Mouse (Mus musculus): ENCODE results near the gene Ltbp3. TPM values are rescaled to one million over a fixed set of nuclear protein-coding genes. Genes with fewer than 3 reads are reported as not detected.

Gene Ltbp3
- total RNA-seq (2021) = 100 to 1,000 TPM; 116 to 137 TPM
- long read RNA-seq, experiment 1, partial matches to known transcripts = 20 of 29 reads
- long read RNA-seq, experiment 1, other reads (novel, unspliced or antisense) = 8 of 29 reads
- long read RNA-seq, experiment 2, partial matches to known transcripts = 39 of 51 reads
- long read RNA-seq, experiment 2, other reads (novel, unspliced or antisense) = 10 of 51 reads

DNA sequence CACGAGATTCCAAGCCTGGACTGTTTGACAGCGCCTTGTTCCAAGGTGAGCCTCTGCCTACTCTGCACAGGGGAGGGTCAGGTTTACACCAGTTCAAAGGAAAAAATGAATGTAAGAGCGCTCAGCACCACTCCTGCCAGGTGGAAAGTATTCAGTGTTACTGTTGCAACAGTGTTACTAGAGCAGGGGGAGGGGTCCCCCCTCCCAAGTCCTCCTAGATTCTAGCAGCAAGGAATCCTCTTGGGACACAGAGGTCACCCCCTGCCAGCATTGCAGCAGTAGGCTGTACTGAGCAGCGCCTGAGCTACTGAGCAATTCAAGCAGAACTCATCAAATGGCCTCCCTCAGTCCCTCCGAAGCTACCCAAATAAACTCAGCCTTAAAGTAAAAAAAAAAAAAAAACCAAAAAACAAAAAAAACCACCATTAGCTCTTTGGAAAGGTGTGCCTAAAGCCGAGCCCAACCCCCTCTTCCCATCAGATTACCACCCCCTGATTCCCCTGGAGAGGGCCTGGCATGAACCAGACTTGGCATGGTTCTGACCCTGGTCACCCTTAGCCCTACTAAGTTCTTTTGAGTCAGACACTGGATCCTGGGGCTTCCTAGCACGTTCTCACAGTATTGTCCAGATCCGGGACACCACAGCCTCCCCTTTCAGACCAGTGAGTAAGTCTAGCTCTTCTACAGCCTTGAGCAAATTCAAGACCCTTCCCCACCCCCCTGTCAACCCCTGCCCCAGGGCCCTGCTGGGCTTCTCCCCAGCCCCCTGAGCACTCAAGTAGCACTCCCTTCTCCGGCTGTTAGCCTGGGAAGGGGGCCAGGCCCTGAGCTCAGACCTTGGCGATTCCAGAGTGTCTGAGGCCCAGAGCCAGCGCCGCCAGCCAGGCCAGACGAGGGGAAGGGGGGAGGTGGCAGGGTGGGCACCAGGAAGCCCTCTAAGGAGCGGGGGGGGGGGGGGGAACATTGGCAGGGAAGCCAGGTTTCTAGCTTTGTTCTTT lies at the start of gene Ltbp3:
TSS of gene Ltbp3 (plus strand) at position 585 of the 998 bp plus-strand sequence.
- DNase-seq (ENCODE audit: low spot score in 2 of 2) = peak; percentile 86 to 91

GRCm38 (mm10) chr19:5691601-5692000 lies 49.1 kb upstream of the Ltbp3 start:
- no peak for DNase-seq (ENCODE audit: low spot score in 2 of 2)

- no peak for DNase-seq (ENCODE audit: low spot score in 2 of 2)
Observed at GRCm38 (mm10) chr19:5692086-5692912, 48.4 kb upstream of the Ltbp3 start.

- DNase-seq (ENCODE audit: low spot score in 2 of 2) = no peak
Observed at GRCm38 (mm10) chr19:5692913-5693396, 47.7 kb upstream of the Ltbp3 start.

DNA sequence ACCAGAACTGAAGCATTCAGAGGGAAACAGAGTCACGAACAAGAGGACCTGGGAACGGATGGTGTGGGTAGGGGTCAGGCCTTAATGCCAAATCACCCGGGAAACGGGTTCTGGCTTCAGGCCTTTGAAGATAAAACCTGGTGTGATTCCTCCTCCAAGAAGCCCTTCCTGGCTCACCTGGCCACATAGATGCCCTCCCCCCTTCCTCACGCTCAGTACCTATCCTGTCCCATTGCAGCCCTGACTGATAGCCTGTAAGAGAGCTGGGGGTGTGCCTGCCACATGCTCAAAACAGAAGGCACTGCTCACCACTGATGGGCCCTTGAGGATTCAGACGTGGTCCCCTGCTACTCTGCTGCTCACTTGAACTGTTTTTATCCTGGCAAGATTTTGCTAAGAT lies 46.9 kb upstream of the Ltbp3 start:
- DNase-seq (ENCODE audit: low spot score in 2 of 2) = no peak

DNA sequence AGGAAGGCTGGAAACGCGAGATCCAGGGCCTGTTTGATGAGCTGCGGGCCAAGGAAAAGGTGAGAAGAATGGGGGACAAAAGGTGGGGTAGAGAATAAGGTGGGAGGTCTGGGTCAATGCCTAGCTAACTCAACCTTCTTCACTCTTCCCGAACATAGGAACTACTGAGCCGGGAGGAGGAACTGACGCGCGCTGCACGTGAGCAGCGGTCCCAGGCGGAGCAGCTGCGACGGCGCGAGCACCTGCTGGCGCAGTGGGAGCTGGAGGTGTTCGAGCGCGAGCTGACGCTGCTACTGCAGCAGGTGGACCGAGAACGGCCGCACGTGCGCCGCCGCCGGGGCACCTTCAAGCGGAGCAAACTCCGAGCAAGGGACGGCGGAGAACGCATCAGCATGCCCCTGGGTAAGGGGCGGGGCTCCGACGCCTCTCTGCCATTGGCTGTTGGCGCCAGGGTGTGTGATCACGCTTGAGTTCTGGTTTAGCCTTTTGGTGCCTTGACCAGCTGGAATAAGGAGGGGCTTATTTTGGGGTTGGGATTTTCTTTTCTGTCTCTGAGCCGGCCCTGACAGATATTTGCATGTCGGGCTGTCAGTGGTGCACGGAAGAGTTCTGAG lies 44.7 kb upstream of the Ltbp3 start:
- no peak for DNase-seq (ENCODE audit: low spot score in 2 of 2)

DNA sequence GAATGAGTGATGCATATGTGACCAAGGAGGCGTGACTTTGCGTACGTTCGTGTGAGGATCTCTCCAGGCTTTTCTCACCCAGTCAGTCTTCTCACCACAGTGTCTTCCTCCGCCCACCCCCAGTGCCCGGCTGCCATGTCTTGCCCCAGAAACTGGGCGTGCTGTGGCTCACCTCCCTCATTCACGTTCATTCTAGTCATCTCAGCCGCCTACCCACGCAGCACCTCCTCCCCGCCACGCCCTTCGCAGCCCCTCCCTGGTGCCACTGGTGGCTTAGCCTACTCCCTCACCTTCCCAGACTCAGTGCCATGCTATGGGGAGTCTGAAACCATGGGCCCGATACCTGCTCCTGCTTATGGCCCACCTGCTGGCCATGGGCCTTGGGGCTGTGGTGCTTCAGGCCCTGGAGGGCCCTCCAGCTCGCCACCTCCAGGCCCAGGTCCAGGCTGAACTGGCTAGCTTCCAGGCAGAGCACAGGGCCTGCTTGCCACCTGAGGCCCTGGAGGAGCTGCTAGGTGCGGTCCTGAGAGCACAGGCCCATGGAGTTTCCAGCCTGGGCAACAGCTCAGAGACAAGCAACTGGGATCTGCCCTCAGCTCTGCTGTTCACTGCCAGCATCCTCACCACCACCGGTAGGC lies 36.4 kb upstream of the Ltbp3 start, which contains the start of gene Kcnk7:
TSS of gene Kcnk7 (plus strand) at position 205 of the 638 bp plus-strand sequence.
- DNase-seq (ENCODE audit: low spot score in 2 of 2) = no peak

GRCm38 (mm10) chr19:5704801-5705571 lies 35.7 kb upstream of the Ltbp3 start:
- DNase-seq (ENCODE audit: low spot score in 2 of 2) = peak in 1 of 2 experiments; percentile 71

- no peak for DNase-seq (ENCODE audit: low spot score in 2 of 2)
Observed at GRCm38 (mm10) chr19:5710068-5710467, 30.6 kb upstream of the Ltbp3 start.

- no peak for DNase-seq (ENCODE audit: low spot score in 2 of 2)
Observed at GRCm38 (mm10) chr19:5710581-5710980, 30.1 kb upstream of the Ltbp3 start.

DNA sequence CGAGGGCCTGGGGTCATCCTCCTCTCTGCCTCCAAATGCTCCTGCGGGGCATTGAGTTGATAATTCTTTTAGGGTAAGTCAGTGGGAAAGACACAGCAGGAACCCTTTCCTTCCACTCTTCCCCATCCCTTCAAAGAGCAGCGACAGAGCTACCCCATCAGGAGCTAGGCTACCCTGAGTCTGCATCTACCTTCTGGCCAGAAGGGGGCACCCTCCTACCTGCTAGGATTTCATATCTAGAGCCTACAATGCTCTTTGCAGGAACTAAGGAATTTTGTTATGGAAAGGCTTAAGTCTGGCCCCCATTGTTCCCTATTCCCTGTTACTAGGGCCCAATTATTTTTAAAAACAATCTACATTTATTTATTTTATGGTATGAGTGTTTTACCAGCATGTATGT lies 29.5 kb upstream of the Ltbp3 start:
- DNase-seq (ENCODE audit: low spot score in 2 of 2) = peak; percentile 62 to 75

- DNase-seq (ENCODE audit: low spot score in 2 of 2) = no peak
Observed at GRCm38 (mm10) chr19:5711907-5712460, 28.7 kb upstream of the Ltbp3 start.

DNA sequence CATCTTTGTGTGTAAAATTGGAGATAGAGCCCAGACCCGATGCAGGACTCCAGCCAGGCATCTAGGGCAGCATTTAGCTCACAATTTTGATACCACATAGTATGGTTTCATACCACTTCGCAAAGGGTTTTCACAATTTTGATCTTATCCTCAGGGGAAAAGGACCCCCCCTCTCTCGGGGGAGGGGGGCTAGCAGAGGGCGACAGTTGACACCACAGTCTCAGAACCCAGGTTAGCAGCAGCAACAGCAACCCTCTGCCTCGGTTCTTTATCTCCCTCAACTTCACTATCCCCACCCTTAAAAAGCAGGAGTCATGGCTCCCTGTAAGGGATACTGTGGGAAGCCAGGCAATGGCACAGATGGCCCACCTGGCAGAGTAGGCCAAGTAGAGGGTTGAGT lies 27.4 kb upstream of the Ltbp3 start:
- DNase-seq (ENCODE audit: low spot score in 2 of 2) = no peak

DNA sequence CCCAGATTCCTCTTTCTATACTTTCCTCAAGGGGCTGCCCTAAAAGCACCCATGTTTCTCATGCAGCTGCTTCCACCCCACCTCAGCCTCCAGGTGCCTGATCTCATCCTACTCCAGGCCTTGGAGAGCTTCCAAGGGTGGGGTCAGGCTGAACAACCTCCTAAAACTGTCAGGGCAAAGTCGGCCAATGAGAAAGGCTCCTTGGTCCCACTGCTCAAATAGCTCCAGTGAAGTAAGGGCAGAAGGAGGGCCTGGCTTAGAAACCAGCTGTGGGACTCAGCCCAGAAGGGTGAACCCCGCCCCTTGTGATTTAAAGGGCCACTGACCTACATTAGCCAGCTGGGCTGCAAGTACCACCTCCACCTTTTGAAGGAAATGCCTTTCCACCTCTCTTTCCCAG lies 27.0 kb upstream of the Ltbp3 start:
- DNase-seq (ENCODE audit: low spot score in 2 of 2) = peak in 1 of 2 experiments; percentile 71

- peak in 1 of 2 experiments; percentile 16 for DNase-seq (ENCODE audit: low spot score in 2 of 2)
Observed at GRCm38 (mm10) chr19:5715793-5716688, 24.7 kb upstream of the Ltbp3 start.

- peak in 1 of 2 experiments; percentile 19 for DNase-seq (ENCODE audit: low spot score in 2 of 2)
Observed at GRCm38 (mm10) chr19:5716955-5717354, 23.7 kb upstream of the Ltbp3 start.

- no peak for DNase-seq (ENCODE audit: low spot score in 2 of 2)
Observed at GRCm38 (mm10) chr19:5721233-5721632, 19.5 kb upstream of the Ltbp3 start.

- no peak for DNase-seq (ENCODE audit: low spot score in 2 of 2)
Observed at GRCm38 (mm10) chr19:5722848-5723425, 17.8 kb upstream of the Ltbp3 start.

Data from gastrocnemius, postnatal 4 days (tissue).